Mouse (Mus musculus) C2C12 (cell line): ENCODE measurements at regions not wholly inside any gene's neighbourhood (a gene's known extent, or its start where the extent isn't known, plus 50 kb on each side); places are given as distances from the start of the nearest gene placed in this dataset.

Source experiments
- CTCF ChIP-seq: IDR thresholded peaks from one replicate; pipeline ENCODE4 v1.5.1; 2011; ENCODE audit not compliant: control insufficient read depth, insufficient read depth, insufficient read length
- MAX ChIP-seq: IDR thresholded peaks from one replicate; pipeline ENCODE4 v1.6.1; 2011; ENCODE audit warnings: mild to moderate bottlenecking, control low read depth
- MYOD1 ChIP-seq: IDR thresholded peaks from one replicate; pipeline ENCODE4 v1.6.1; 2011; ENCODE audit warnings: low read depth; ENCODE audit not compliant: control insufficient read depth, insufficient read length

DNA sequence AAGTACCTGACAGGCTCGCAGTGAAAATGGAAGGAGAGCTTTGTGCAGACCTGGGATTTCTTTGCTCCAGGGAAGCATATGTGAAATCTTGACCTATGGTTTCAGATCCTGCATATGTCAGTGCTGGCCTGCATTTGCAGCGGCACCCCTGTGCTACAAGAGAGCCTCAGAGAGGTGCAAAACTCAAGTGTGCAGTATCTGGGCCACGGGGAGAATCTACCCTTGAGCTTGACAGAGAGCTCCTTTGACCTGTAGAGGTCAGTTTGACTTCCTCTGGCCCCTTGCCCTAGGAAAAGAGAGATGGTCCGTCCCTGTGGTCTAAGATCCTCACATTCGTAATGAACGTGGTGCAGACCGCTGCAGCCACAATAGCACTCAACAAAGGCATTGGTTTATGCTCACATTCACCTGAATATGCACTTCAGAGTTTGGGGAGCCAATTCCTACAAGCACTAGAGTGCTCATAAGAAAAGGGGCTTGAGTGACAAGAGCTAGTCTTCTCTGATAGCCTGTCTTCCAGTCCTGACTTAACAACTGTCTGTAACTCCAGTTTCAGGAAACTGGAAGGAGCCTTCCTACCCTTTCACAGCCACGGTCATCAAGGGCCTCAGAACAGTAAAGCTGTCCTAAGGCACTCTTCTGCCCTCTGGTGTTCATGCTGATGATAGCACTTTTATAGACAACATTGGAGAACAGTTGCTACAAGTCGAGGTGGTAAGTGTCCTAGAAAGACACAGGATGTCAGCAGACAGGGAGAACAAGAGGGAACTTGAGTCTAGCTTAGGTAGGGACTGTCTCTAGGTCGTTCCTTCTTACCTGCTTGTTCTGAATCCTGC is 200.0 kb upstream of the Apob start:
- TF ChIP-seq CTCF (no peak), MYOD1 (no peak), MAX (no peak)
